Mouse (Mus musculus) stomach, embryonic 14.5 days (tissue): ENCODE results near the gene Boll. TPM values are rescaled to one million over a fixed set of nuclear protein-coding genes. Genes with fewer than 3 reads are reported as not detected.
A peak's percentile ranks its signal among the peaks of the same experiment; 100 is the strongest.

Experiments
- ATAC-seq: fragments of 200-750 bp; cut with Nextera tagmentation; 2 replicates; pipeline ENCODE4 v1.8.0; 2017; ENCODE audit warnings: low read depth, moderate TSS enrichment; ENCODE audit not compliant: insufficient number of reproducible peaks, insufficient read depth, low FRiP score
- H3K27ac ChIP-seq: fragments of 300-500 bp; sonication (generic); 2 replicates; pipeline ENCODE4 v1.5.1; 2014; ENCODE audit warnings: mild to moderate bottlenecking, low read length, moderate library complexity, mixed read lengths
- H3K27me3 ChIP-seq: fragments of 300-500 bp; sonication (generic); 2 replicates; pipeline ENCODE4 v1.6.1; 2014; ENCODE audit warnings: low read length, control low read depth, mixed read lengths; ENCODE audit not compliant: control insufficient read depth, insufficient read depth
- H3K36me3 ChIP-seq: fragments of 300-500 bp; sonication (generic); 2 replicates; pipeline ENCODE4 v1.6.1; 2014; ENCODE audit warnings: mild to moderate bottlenecking, control low read depth, low read length, moderate library complexity, mixed read lengths; ENCODE audit not compliant: control insufficient read depth, insufficient read depth
- H3K4me1 ChIP-seq: fragments of 300-500 bp; sonication (generic); 2 replicates; pipeline ENCODE4 v1.6.1; 2014; ENCODE audit warnings: low read length, control low read depth, mixed read lengths; ENCODE audit not compliant: control insufficient read depth, insufficient read depth
- H3K4me2 ChIP-seq: fragments of 300-500 bp; sonication (generic); replicated peaks from 2 replicates; pipeline ENCODE4 v1.6.1; 2014; ENCODE audit warnings: low read depth, low read length, control low read depth
- H3K4me3 ChIP-seq: fragments of 300-500 bp; sonication (generic); 2 replicates; pipeline ENCODE4 v1.5.1; 2014; ENCODE audit warnings: low read depth, low read length, control low read depth
- H3K9ac ChIP-seq: fragments of 300-500 bp; sonication (generic); replicated peaks from 2 replicates; pipeline ENCODE4 v1.6.1; 2014; ENCODE audit warnings: low read depth, mild to moderate bottlenecking, control low read depth, low read length, moderate library complexity, mixed read lengths
- H3K9me3 ChIP-seq: fragments of 300-500 bp; sonication (generic); 2 replicates; pipeline ENCODE4 v1.6.1; 2016; ENCODE audit warnings: low read depth, low read length, control low read depth; ENCODE audit not compliant: control insufficient read depth
- WGBS: fragments of 180-500 bp; shearing (Covaris S2); extraction: QIAGEN DNeasy Blood & Tissue Kit; methylation state at CpG from one replicate; pipeline ENCODE4 v1.1.7; 2014; 5-methylcytosine and 5-hydroxymethylcytosine counted together
- polyA plus RNA-seq: library from polyadenylated mRNA; unstranded; fragments of >200 nt; fragmentation: Nextera tagmentation; extraction: Ambion mirVana; gene quantifications from 2 replicates; pipeline ENCODE4 v1.2.1, GENCODE M21; 2014

Boll gene
- polyA plus RNA-seq, 1 experiment from 2014 or later = 0.38 TPM

DNA sequence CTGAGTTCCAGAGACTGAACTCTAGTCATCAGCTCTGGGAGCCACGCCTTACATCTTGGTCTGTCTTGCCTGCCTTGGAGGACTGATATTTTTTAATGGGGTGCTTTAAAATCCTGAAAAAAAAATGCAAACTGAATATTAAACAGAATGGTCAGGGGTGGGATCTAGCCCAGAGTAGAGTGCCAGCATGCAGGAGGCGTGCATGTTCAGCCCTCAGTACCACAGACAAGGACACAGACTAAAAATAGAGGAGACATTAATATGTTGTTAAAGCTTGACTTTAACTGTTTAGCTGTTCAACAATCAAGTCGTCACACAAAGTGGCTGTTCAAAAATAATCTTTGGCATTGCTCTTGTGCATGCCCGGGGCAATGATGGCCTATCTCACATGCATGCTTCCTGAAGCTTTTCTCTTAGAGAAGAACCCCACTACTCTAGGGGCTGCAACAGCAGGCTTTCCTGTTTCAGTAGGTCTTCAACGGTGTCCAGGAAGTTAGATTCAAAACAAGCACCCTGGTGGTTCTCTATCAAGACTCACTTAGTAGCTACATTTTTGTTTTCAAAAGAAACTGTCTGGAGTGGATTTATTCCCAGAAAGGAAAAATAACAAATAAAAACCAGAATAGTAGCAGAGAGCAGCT lies 154.6 kb downstream of the Boll start:
- H3K9me3 ChIP-seq = no peaks in the 10 kb centered on the region
- no peak overlapping the region for H3K4me3 ChIP-seq
- no peaks in the 10 kb centered on the region for H3K27me3 ChIP-seq
- WGBS = 76% methylated on average over 5 of the region's 5 CpGs
- no peak for ATAC-seq
- no peak overlapping the region for H3K4me2 ChIP-seq
- H3K36me3 ChIP-seq = no peaks in the 10 kb centered on the region; the same call in 1 of the 2 replicates
- 0 out of 2 replicates have a peak, but pooled peaks cover 4% of the 10 kb centered on the region for H3K4me1 ChIP-seq
- no peak overlapping the region for H3K9ac ChIP-seq
- H3K27ac ChIP-seq = no peak overlapping the region

DNA sequence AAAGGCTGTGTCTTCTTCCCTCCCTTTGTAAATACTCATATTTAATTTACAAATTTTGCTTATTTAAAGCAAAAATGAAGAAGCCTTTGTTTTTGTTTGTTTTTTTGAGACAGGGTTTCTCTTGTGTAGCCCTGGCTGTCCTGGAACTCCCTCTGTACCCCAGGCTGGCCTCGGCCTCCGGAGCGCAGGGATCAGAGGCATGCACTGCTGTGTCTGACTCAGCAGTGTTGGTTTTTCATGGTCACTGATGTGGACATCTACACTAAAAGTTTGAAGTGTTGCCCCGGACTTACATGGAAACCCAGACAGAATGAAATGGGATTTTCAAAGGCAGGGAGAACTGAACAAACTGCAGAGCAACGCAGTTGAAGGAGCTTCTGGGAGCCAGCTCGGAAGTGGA lies 155.7 kb downstream of the Boll start:
- WGBS = 90% methylated on average over 6 of the region's 6 CpGs
- Histone ChIP-seq H3K4me3 (no peak overlapping the region), H3K27ac (no peak overlapping the region), H3K4me1 (0 out of 2 replicates have a peak, but pooled peaks cover 4% of the 10 kb centered on the region), H3K27me3 (no peaks in the 10 kb centered on the region), H3K36me3 (no peaks in the 10 kb centered on the region; the same call in 1 of the 2 replicates), H3K9me3 (no peaks in the 10 kb centered on the region), H3K9ac (no peak overlapping the region), H3K4me2 (no peak overlapping the region)
- no peak for ATAC-seq

DNA sequence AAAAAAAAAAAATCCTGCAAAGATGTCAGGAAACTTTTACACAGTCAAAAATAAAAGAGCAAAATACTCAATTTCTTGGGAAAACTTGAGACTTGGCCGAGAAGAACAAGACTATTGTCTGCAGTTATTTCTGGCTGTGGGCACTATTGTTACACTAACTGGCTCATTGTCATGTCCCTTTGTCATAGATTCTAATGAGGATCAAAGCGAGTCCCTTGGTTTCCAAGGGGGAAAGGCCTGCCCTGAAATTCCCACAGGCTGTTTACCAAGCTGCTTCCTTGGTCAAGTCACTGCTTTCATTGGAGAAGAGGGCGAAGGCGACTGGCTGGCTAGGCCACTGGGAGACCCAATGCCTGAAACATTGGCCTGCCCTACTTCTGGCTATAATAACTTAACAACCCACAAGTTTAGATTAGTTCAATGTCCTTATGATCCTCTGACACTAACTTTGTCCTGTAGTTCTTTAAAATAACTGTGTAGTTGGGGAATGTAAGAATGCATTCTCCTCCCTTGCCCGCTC lies 157.4 kb downstream of the Boll start:
- H3K9ac ChIP-seq = no peak overlapping the region
- no peak overlapping the region for H3K4me3 ChIP-seq
- ATAC-seq = no peak
- no peaks in the 10 kb centered on the region for H3K27me3 ChIP-seq
- H3K4me2 ChIP-seq = no peak overlapping the region
- 69% methylated on average over 5 of the region's 5 CpGs for WGBS
- no peaks in the 10 kb centered on the region for H3K9me3 ChIP-seq
- no peaks in the 10 kb centered on the region; the same call in 1 of the 2 replicates for H3K36me3 ChIP-seq
- H3K4me1 ChIP-seq = 0 out of 2 replicates have a peak, but pooled peaks cover 12% of the 10 kb centered on the region
- no peak overlapping the region for H3K27ac ChIP-seq

DNA sequence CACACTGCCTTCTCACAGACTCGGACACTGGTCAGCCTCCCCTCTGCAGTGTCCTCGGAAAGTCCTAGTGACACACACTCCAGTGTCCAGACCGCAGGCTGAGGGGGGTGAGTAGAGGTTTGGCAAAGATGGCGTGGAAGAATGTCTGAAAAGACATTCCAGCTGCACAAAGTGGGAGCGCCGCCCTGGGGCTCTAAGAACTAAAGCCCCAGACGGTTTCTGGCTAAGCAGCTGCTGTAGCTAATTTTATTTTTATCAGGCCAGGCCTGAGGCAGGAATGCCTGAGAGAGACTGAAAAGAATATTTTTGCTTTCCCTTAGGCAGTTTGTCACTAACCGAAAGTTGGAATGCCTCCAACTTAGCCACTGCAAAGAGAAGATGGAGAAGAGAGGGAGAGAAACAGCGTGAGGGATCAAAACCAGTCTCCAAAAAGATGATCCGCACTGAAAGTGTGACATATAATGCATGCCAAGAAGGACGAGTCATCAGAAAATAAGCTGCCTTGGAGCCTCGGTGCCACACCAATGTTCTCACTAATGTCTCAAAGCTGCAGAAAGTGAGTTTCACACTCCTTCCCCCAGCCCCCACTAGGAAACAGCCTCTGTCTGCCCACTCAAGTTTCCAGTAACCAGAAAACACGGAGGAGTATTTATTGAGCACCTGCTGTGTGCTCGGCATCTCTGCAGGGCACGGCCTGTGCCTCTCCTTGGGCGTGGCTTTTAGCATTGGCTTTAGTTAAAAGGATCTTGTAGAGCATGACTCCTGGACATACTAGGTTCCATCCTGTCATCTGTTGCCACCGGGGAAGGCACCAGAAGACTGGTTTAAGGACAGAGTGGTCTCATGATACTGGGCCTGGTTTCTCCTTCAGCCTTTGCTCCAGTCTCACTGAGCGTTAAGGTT lies 161.2 kb downstream of the Boll start:
- ATAC-seq = no peak
- 68% methylated on average over 18 of the region's 18 CpGs for WGBS
- Histone ChIP-seq H3K4me3 (no peak overlapping the region), H3K4me2 (no peak overlapping the region), H3K9me3 (no peaks in the 10 kb centered on the region), H3K36me3 (no peaks in the 10 kb centered on the region; the same call in 1 of the 2 replicates), H3K4me1 (0 out of 2 replicates have a peak, but pooled peaks cover 8% of the 10 kb centered on the region), H3K27me3 (no peaks in the 10 kb centered on the region), H3K9ac (no peak overlapping the region), H3K27ac (0 out of 2 replicates have a peak overlapping the region, but pooled peaks have one; percentile 12)

DNA sequence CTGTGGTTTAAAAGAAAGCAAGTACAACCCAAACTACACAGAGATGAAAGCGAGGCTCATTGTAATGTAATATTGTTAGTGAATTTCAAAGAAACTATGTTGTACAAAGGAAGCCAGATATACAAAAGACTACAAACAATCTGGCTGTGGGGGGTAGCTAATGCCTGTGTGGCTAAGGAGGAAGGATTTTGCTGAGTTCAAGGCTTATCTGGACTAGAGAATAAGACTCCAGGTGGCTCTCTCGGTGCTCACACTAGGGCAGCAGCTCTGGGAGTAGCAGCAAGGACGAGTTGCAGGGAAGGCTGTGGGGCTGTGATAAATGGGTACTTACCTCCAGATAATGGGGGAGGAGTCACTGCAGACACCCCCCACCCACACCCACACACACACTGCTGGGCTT lies 164.6 kb downstream of the Boll start:
- Histone ChIP-seq H3K4me1 (0 out of 2 replicates have a peak, but pooled peaks cover 15% of the 10 kb centered on the region), H3K27me3 (no peaks in the 10 kb centered on the region), H3K9me3 (no peaks in the 10 kb centered on the region), H3K27ac (no peak overlapping the region), H3K4me3 (no peak overlapping the region), H3K36me3 (no peaks in the 10 kb centered on the region), H3K9ac (no peak overlapping the region), H3K4me2 (no peak overlapping the region)
- WGBS = 34% methylated on average over 3 of the region's 3 CpGs
- peak; percentile 47 for ATAC-seq

Other genes starting within 250 kb of the Boll start
- gene Mob4, start 232.2 kb downstream of the Boll start, polyA plus RNA-seq = 159 and 162 TPM in 2 replicates
- 12.8 and 12.9 TPM in 2 replicates for gene Rftn2, start 136.7 kb downstream of the Boll start, polyA plus RNA-seq
- gene Mars2, start 126.3 kb downstream of the Boll start, polyA plus RNA-seq = 2.7 and 3.0 TPM in 2 replicates
- gene Plcl1, start 42.5 kb upstream of the Boll start, polyA plus RNA-seq = 3.8 and 4.1 TPM in 2 replicates